Mouse (Mus musculus) lung, adult 18-20 months (tissue): ENCODE data around the gene Stard13.

Source experiments
- DNase-seq, 2 experiments: peaks; one replicate each; pipeline ENCODE4 v3.0.0; 2022; ENCODE audit warnings: mixed read lengths in 2 of 2

The Stard13 gene

DNA sequence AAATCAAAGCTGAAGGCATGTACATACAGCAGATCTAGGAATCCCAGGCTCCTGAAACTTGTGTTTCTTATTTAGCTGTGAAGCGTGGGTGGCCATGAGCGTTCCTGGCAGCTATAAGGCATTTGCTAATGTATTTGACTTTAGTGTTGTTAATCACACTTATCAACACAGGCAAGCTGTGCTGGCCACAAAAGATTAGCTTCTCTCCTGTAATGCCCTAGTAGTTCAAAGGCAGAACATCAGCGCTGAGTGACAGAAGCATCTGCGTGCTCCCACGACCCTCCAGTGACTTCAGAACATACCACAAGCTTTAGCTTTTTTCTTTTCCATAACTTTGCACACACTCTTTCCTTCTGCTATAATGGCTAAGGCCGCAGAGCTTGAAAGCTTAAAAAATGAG lies 97.7 kb downstream of the Stard13 start:
- no peak for DNase-seq

DNA sequence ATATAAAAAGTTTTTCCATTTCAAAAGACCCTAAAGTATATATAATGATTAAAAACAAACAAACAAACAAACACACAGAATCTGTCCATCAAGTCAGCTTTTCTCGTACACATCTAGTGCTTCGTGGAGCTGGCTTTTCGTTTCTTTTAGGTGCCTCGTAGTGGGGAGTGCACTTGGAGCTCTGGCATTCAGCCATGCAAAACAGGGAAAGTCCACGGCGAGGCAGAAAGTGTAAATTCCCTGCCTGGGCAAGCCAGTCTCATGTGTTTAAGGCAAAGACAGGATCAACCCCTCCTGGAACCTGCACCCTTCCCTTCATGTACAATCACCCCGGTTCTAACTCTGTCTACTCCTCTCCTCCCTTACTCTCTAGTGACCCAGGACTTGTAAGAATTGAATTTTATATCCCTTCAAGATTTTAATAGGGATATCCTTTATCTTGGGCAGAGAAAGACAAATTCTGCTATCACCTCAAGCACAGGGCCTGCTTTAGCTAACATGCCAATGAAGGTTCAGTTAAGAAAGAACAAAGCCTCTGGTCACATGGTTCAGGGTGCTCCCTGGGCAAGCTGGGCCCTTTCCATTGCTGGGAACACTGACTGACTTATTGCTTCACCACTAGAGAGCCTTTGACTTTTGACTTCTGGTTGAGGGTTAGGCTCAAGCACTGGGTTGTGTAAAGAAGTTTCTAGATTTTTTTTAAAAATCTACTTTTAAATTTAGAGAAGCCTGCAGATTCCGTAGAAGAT lies 98.4 kb downstream of the Stard13 start:
- DNase-seq, result peak in 1 of 2 experiments; percentile 61

DNA sequence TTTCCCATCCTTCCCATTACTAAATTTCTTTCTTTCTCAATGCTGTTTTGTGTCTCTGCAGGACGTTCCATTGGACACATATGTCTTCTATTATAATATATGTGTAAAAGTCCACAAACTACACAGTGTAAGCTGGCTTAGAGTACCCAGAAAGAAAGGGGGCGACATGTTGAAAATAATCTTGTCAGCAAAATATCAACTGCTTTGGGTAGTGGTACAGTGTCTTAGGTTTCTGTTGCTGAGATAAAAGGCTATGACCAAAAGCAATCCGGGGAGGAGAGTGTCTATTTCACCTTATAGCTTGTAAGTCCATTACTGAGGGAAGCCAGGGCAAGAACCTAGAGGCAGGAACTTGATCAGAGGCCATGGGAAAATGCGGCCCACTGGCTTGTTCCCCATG lies 99.4 kb downstream of the Stard13 start:
- DNase-seq, result no peak

DNA sequence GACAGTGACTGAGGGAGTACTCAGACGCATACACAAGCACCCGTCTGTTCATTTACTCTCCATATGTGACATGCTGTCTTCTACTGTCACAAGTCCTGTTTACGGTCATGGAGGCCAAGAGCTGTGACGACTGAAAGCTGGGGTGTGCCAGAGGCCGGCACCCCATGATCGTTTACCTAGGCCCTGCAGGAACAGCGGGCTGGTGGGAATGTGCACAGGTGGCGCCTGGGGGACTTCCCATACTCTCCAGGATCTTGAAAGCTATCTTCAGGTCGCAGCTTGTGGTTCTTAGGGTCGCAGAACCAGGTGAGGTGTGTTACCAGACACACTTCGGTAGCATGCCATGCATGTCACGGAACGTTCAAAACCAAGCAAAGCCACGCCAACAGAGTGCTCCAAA lies 99.9 kb downstream of the Stard13 start:
- DNase-seq, result no peak

DNA sequence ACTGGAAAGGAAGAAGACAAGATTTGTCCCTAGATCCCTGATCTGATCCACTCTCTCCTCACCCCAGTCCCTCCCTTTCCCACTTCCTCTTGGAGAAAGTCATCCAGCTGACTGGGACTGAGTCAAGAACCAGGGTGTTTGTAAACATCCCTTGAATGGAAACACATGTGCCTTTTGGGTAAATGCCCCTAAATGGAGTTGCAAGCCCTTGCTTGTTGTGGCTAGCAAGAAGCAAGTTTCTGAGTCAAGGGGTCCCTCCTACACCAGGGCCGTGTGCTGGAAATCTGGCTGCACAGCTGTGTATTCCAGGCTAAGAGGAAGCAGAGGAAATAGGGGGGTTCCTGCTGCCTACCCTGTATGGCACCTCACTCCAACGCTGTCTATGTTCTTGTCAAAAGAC lies 103.9 kb downstream of the Stard13 start:
- peak in 1 of 2 experiments; percentile 56 for DNase-seq

DNA sequence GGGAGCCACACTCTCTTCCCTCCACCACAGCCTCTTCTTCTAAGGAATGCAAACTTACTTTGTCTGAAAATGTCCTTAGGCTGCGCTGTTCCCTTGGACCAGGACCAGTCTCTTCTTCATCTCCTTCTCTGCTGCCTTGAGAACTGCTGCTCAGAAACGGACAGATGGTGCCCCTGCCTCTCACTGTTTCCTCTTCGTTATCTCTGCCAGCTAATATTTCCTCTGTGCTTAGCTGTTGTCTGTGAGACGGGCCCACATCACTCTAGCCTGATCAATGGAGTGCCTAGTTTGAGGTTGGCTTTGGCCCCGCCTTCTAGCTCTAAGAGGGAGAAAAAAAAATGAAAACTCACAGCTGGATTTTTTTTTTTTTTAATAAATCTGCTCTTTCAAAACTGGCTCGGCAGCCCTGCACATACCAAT lies 106.3 kb downstream of the Stard13 start:
- peak in 1 of 2 experiments; percentile 34 for DNase-seq

DNA sequence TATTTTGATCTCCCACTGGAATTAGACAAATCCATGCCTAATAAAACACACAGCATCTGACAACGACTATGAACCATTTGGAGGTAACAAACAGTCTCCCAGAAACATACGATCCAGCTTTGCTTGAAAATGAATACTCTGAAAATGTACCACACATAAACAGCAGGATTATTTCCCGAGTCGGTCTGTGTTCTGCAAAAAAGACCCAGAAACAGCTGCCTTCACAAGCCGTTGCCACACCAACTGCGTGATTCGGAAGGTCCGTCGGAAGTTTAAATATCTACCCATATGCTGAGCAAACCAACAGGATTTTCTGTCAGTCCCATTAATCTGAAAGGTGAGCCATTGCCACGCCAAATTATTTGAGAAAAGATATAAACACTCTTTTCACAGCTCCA lies 107.0 kb downstream of the Stard13 start:
- no peak for DNase-seq

DNA sequence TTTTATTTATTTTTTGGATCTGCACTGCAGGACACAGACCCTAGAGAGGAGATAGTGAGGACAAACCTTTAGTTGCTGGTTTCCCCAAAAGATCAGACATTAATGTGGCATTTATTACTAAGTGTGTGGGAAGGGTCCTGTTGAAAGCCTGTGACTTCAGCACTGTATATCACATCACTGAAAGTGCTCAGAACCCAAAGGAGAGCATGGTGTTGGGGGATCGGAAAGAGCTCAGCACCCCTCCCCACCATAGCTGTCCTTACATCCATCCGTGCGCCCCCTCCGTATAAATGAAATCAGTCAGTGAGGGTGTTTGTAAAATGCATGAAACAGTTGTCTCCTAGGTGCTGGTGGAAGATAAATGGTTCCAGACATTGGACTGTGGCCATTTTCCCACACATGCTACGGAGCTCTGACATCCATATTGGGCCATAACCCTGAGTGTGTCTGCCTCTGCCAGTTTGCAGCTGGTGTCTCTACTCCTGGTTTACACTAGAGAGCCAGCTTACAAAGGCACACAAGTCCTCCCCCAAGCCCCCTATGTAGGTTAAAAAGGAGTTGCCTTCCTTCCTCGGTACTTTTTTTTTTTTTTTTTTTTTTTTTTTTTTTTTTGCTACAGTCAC lies 107.5 kb downstream of the Stard13 start:
- DNase-seq, result peak in 1 of 2 experiments; percentile 39

DNA sequence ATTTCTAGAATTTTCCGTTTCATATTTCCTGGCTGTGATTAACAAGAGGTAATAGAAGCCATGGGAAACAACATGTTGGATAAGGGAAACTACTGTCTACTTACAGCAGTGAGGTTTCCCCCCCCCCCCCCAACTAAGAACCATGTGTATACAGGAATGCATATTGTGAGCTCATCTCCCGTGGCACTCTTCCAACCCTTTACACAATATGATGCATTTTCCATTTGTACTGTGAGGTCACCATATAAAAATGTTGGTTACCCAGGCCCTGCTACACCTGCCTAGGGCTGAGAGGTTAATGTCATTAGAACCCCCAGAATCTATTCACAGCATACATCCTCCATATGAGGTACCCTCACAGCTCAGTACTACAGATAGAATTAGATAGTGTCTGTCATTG lies 115.8 kb downstream of the Stard13 start:
- DNase-seq, result no peak

DNA sequence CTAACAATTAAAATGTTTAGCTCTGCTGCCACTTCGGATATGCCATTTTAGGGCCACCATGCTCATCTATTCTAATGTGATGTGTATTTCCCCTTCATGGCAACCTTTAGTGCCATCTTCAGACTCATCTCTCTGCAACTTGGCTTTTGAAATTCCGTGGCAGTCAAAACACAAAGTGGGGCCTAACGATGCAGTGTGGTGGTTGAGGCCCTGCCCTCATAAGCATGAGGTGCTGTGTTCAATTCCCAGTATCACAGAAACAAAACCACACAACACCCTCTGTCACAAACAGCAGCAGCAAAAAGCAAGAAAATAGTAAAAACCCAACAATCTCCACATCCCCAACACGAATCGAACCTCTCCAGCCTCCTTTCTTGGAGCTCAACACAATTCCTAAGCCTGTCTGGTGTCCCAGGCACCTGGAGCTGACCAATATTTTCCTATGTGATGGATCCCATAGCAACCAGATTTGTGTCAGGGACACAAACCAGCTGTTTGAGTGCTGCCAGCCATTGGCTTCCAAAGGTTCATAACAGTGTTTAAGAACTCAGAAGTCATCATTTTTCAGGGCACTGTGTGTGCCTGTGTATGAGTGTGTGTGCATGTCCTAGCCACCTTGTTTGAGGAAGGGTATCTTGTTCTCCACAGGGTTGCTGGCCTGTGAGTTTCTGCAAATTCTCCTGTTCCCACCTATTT lies 117.3 kb downstream of the Stard13 start:
- peak; percentile 40 to 54 for DNase-seq

DNA sequence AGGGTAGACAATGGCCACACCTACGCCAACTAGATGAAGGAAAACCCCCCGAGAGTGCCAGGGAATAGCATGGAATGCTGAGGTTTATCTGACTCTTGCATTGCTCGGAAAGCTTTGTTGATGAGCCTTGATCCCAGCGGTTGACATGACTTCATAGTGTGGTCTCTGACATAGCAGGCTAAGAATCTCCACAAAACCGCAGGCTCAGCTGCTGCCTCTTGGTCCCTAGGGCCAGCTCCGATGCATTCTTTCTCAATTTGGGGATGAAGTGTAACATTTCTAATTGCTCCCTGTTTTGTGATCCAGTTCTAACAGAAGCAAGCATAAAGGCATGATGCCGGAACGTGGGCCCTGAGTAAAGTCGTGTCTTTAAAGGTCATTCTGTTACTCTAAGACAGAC lies 120.9 kb downstream of the Stard13 start:
- DNase-seq, result no peak

DNA sequence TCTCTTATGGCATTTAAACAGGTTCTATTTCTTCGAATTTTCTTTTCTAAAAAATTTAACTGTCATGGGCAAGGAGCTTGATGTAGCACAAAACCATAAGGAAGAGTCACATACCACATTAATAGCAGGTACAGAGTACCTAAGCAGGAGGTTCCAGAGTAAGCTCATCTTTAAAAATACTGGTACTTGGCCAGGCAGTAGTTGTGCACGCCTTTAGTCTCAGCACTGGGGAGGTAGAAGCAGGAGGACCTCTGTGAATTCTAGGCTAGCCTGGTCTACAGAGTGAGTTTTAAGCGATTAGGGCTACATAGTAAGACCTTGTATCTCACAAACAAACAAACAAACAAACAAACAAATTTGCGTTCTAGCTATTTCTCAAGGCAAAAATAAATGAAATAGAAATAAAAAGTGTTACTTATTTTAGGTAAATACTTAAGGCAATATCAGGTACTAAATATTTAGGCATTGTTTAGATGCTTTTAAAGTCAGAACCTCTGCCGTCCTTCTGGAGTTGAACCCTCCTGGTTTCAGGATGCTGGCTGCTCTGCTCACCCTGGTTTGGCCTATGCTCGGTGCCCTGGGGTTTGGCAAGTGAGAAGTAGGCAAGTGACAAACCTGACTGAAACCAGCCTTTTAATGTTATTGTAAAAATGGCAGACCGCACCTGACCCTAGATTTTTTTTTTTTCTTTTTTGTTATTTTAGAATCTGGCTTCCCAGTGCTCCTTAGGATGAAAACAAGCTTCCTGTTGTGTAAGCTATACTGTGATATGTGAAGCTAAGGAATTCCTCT lies 122.4 kb downstream of the Stard13 start:
- DNase-seq, result no peak

DNA sequence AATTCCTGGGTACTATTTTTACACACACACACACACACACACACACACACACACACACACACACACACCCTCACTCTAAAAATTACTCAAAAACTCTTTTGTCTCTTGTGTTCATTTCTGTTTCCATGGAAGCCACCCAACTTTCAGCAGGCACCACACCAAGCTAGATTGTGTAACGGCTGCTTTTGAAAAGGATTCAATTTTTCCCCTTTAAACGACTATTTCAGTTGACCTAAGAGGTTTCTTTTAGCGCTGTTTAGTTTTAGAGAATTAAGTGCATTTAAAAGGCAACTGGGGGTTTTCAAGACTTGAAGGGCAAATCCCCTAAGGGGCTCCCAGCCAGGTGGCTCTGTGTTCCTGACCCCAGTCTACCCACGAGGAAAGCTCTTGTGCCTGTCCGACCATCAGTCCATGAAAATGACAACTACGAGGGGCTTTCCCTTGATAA lies 123.2 kb downstream of the Stard13 start:
- peak; percentile 44 to 54 for DNase-seq

DNA sequence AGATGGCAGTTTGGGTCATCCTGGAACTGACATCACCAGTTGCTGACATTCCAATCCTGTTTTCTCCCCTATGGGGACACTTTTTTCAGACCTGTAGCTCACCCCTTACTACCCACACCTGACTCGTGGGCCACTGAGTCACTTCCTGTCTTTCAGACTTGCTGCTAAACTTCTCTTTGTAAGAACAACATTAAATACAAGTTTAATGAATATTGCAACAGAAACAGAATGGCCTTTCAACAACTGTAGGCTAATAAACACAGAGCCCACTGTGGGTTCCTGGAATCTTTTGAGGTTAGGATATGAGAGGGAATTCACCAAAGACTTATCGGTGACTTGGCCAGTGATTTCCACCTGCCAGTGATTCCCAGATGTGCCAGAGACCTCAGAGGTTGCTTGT lies 123.8 kb downstream of the Stard13 start:
- no peak for DNase-seq

DNA sequence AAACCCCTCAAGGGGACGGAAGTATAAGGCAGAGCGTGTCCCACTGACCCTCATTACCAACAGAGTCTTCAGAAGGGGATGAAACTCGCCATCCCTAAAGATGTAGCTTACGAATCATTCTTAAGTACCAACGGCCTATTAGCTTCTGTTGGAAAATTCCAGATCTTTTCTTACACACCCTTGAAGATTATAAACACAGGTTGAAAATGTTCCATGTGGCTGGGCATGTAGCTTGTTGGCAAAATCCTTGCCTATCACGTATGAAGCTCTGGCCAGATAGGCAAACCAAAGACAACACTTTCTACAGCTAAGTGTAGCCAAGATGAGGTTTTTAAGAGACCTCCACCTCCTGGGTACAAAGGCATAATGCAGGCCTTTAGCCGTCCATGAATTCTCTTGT lies 124.7 kb downstream of the Stard13 start:
- no peak for DNase-seq

DNA sequence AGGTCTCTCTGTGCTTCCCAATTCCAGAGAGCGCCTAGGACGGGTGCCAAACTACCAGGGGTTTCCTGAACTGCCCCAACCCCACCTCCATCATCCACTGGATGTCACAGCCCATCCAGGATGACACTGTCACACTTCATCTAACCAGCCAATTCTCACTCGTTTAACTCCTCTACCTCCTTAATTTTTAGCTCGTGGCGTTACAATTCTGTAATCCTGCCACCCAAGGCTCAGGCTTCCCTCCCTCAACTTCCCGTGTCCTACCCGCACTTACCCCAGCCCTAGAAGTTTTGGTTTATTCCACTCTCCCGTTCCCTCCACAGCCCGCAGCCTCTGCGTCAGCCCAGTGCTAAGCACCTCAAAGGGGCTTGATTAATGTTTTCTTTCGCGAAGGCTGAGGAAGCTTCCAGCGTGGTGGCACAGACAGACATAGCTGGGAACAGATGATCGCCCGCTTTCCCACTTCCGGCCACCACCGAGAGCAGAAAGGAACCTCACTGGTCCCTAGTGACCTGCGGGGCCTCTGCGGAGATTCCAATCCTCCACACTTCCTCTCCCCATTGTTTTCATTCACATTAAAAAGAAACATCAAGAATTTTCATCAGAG lies 125.2 kb downstream of the Stard13 start:
- DNase-seq, result no peak

DNA sequence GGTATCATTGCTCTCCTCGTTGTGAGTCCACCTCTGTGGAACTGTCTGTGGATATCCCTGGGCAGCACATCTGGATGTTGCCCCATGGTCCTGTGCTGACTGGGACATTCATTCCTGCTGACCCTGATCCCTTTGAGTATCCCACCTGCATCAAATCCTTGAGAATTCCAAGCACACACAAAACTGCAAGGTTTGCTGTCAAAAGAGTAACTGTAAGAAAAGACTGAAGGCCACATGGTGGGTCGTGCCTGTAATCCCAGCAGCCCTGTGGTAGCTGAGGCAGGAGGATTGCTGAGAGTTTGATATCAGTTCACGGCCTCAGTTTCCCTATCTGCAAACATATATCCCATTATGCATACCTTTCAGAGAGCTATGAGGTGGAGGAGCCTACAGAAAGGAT lies 126.8 kb downstream of the Stard13 start:
- no peak for DNase-seq

DNA sequence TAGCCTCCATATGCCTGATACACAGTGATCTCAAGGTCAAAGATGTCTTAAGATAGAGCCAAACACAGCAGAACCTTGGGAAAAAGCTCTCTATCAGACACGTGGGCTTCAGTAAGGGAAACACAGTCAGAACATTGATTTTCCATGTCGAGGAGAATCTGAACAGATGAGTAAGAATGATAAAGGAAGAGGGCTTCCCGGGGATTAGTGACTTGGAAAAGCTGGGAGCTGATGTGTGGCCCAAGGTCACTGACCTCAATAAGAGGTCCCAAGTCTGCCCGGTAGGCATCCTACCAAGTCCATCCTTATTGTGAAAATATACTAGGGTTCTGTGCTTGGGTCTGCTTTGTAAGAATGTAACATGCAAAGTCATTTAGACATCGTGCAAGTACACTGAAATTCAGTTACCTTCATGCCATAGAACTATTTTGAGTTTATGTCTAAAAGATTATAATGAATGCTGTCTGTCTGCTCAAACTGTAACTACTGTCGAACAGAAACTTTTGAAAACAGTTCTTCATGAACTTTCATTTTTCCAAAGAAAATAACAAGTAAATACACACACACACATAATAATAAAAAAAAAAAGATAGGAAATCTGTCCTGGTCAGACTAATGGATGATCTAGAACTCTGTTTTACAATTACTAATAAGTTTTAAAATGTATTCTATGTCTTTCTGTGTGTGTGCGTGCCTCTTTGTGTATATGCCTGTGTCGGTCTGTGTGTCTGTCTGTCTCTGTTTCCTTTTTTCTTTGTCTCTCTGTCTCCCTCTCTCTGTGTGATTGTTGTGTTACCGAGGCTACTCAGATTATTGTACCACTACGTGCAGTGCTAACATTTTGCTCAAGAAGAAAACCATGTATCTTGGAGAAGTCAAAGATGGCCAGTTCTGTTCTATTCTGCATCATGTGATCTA lies 128.3 kb downstream of the Stard13 start:
- DNase-seq, result no peak

DNA sequence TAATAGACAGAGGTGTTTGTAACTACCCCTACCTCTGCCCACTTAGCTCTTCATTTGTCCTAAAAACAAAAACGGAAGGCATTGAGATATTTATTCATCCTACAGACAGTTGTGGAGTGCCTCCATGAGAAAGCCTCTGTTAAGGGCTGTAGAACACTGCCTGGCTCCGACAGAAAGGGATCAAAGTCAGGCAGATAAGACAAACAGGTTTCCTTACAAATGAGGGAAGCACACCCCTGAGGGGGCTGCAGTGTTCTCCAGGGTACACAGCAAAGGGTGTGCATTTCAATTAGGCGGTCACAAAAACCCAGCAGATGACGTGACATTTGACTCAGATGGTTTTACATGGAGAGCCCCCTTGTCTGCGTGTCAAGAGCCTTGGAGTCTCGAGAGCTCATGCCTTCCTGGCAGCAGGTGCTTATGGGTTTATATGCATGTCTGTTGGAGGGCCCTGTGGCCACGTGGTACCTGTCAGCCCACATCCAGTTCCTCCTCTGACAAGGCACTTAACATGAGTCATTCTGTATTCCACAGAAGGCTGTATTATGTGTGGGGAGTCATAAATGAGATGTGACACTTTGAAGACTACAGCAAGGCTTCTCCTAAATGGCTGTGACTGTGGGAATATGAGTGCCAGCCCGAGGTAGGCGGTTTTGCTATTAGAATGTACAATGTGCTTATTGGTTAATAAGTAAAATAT lies 129.1 kb downstream of the Stard13 start:
- peak; percentile 70 to 78 for DNase-seq

DNA sequence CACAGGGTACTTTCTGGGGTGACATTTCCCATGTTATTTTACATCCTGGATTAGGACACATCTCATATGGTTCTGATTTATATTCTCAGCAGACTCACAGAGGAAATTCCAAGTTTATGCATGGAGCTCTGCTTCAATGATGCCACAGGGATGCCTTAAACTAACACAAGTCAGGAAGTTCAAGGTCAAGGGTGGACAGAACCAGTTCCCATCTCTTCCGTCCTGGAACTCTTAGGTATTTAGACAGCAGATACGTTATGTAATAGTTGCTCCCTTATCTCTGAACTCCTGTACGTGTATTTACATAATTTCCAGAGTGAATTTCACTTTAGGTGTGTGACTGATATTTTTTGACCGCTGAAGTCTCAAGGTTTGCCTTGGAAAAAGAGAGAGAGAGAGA lies 130.4 kb downstream of the Stard13 start:
- no peak for DNase-seq

DNA sequence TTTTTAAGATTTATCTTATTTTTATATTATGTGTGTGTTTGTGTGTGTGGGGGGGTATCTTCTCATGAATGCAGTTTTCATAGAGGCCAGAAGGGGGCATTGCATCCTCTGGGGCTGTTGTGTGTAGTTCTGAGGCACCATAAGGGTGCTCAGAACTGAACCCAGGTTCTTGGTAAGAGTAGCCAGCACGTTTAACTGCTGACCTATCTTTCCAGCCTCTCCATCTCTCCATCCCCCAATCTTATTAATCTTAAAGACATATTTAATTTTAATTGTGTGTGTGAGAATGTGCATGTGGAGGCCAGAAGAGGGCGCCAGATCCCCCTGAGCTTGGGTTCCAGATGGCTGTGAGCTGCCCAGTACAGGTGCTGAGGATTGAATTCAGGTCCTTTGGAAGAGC lies 131.4 kb downstream of the Stard13 start:
- no peak for DNase-seq
